15 mouse cellular contexts compared by ENCODE assay signal in genomic region chr17:50682696-50683095, GRCm38 (mm10).
A peak's percentile ranks its signal among the peaks of the same experiment; 100 is the strongest.
DNase-seq lines count a peak whose midpoint lies in the region; ATAC-seq and TF ChIP-seq lines count a peak whose summit lies in the region.
"Had no signal": no experiment of that assay in that cellular context is flagged by ENCODE, and none has a peak within 500 bp of the region (broad histone marks: within the 10 kb centered on the region; RNA-seq: fewer than 3 reads in every experiment).

No protein-coding gene starts in this region.

- ATAC-seq in erythroblast, adult 5-6 weeks (replicated peaks; ENCODE audit: low FRiP score, poor library complexity, severe bottlenecking) = no peak
- ATAC-seq: midbrain, embryonic 13.5 days had no signal

- DNase-seq in gastrocnemius, adult 18-20 months (ENCODE audit: low spot score) = peak; percentile 56
- DNase-seq in gastrocnemius, postnatal 36 days = no peak
- DNase-seq in lung, postnatal 10 days = peak; percentile 21
- no peak for DNase-seq in lung, adult 2 months
- peak; percentile 6 for DNase-seq in gonadal fat pad, adult 2 months (ENCODE audit: low read depth)
- DNase-seq in heart, postnatal 4 days = peak; percentile 52
- DNase-seq in layer of hippocampus, postnatal 25 days (ENCODE audit: extremely low spot score in 1 of 2, low spot score in 1 of 2) = no peak
- DNase-seq: B cell, adult 2 months; cerebellum, postnatal 14 days; right cerebral cortex, postnatal 25 days; thymus, adult 18-20 months had no signal

- TF ChIP-seq CTCF in lung, adult 2 months (IDR thresholded peaks at IDR 0.05; ENCODE audit: insufficient read depth, low read length) = no peak

- no peak overlapping the region for H3K4me3 ChIP-seq in lung, adult 2 months (replicated peaks; ENCODE audit: extremely low read depth, low read depth, low read length)
- H3K4me3 ChIP-seq: limb, embryonic 12.5 days; lung, embryonic 15.5 days; midbrain, embryonic 13.5 days had no signal

- TF ChIP-seq POLR2A in lung, adult 2 months (IDR thresholded peaks at IDR 0.05; ENCODE audit: borderline replicate concordance, extremely low read depth, low read depth, low read length) = no peak

- peaks cover 2% of the 10 kb centered on the region; the same call in 1 of the 2 replicates for H3K4me1 ChIP-seq in lung, adult 2 months (ENCODE audit: control insufficient read depth, insufficient read depth, low read length)

- WGBS in lung, adult 2 months = 35% methylated on average over 3 of the region's 3 CpGs

- intact Hi-C loops in gastrocnemius, postnatal 36 days (cut with DNase I) = no loop called here

Comparison
In these comparisons a context has a peak if more than half of its experiments do, and no peak if none do; other contexts are left out.
1. DNase-seq: peak in gastrocnemius, adult 18-20 months (single experiment), lung, postnatal 10 days (single experiment), gonadal fat pad, adult 2 months (single experiment) and heart, postnatal 4 days (single experiment); none in gastrocnemius, postnatal 36 days (0 of 2), lung, adult 2 months (single experiment) and layer of hippocampus, postnatal 25 days (0 of 2).